Mouse (Mus musculus): ENCODE results near the gene Fam187a. TPM values are rescaled to one million over a fixed set of nuclear protein-coding genes. Genes with fewer than 3 reads are reported as not detected.

The Fam187a gene
- polyA plus RNA-seq, 1 experiment from 2014 or later, result not detected

DNA sequence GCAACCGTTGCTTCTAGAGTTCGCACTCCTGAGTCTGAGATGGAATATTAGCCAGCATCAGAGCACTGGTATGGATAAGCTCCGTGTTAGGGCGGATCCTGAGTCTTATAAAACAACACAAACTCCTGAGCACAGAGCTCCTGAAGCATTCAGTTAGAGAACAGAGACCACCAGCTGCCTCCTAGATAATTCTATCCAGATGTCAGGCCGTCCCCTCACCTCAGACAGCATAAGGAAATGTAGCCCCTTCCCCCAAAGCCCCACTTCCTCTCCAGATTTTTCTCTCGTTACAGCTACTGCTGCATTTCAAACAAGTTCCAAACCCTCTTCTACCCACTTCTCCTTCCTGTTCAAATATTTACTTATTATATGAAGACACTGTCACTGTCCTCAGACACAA, 29.0 kb upstream of the Fam187a start:
- no peaks in the 10 kb centered on the region for H3K27me3 ChIP-seq (ENCODE audit: control insufficient read depth, insufficient read depth, low read length)
- ATAC-seq (replicated peaks; ENCODE audit: low FRiP score) (no peak), DNase-seq (ENCODE audit: low spot score) (no peak)
- no peaks in the 10 kb centered on the region for H3K9me3 ChIP-seq (ENCODE audit: control insufficient read depth, low read length)
- peaks cover 11% of the 10 kb centered on the region; the same call in 1 of the 2 replicates for H3K36me3 ChIP-seq (ENCODE audit: control insufficient read depth, insufficient read depth, low read length)
- no peak overlapping the region for H3K4me2 ChIP-seq (ENCODE audit: low read depth, low read length, severe bottlenecking)
- H3K9ac ChIP-seq (ENCODE audit: low read length), result no peak overlapping the region
- H3K27ac ChIP-seq (ENCODE audit: low read depth, low read length), result no peak overlapping the region
- H3K4me1 ChIP-seq (replicated peaks; ENCODE audit: control insufficient read depth, insufficient read depth, low read length), result no peaks in the 10 kb centered on the region
- WGBS, result 78% methylated on average over 6 of the region's 6 CpGs
- no peak overlapping the region for H3K4me3 ChIP-seq (ENCODE audit: low read depth, low read length)

GRCm38 (mm10) chr11:102858951-102859350, 26.0 kb upstream of the Fam187a start:
- no peak for ATAC-seq (replicated peaks; ENCODE audit: low FRiP score)
- 92% methylated on average over 11 of the region's 11 CpGs for WGBS

GRCm38 (mm10) chr11:102859933-102860332, 25.0 kb upstream of the Fam187a start:
- H3K36me3 ChIP-seq (ENCODE audit: control insufficient read depth, insufficient read depth, low read length), result peaks cover 11% of the 10 kb centered on the region
- H3K9ac ChIP-seq (ENCODE audit: low read length), result no peak overlapping the region
- no peak for ATAC-seq (replicated peaks; ENCODE audit: low FRiP score)
- no peaks in the 10 kb centered on the region for H3K27me3 ChIP-seq (ENCODE audit: control insufficient read depth, insufficient read depth, low read length)
- no peaks in the 10 kb centered on the region for H3K9me3 ChIP-seq (ENCODE audit: control insufficient read depth, low read length)
- no peak overlapping the region for H3K27ac ChIP-seq (ENCODE audit: low read depth, low read length)
- no peak for DNase-seq (ENCODE audit: low spot score)
- no peaks in the 10 kb centered on the region for H3K4me1 ChIP-seq (replicated peaks; ENCODE audit: control insufficient read depth, insufficient read depth, low read length)
- H3K4me3 ChIP-seq (ENCODE audit: low read depth, low read length), result no peak overlapping the region
- WGBS, result 90% methylated on average over 8 of the region's 8 CpGs
- no peak overlapping the region for H3K4me2 ChIP-seq (ENCODE audit: low read depth, low read length, severe bottlenecking)

More at GRCm38 (mm10) chr11:102858951-102859350, 26.0 kb upstream of the Fam187a start:
- no peak overlapping the region for H3K27ac ChIP-seq (ENCODE audit: low read depth, low read length)
- H3K4me3 ChIP-seq (ENCODE audit: low read depth, low read length), result no peak overlapping the region
- H3K4me2 ChIP-seq (ENCODE audit: low read depth, low read length, severe bottlenecking), result no peak overlapping the region
- H3K9ac ChIP-seq (ENCODE audit: low read length), result no peak overlapping the region
- H3K27me3 ChIP-seq (ENCODE audit: control insufficient read depth, insufficient read depth, low read length), result no peaks in the 10 kb centered on the region
- H3K36me3 ChIP-seq (ENCODE audit: control insufficient read depth, insufficient read depth, low read length), result peaks cover 12% of the 10 kb centered on the region
- no peak for DNase-seq (ENCODE audit: low spot score)
- no peaks in the 10 kb centered on the region for H3K9me3 ChIP-seq (ENCODE audit: control insufficient read depth, low read length)
- H3K4me1 ChIP-seq (replicated peaks; ENCODE audit: control insufficient read depth, insufficient read depth, low read length), result no peaks in the 10 kb centered on the region

- WGBS, result 55% methylated on average over 4 of the region's 4 CpGs
- no peak overlapping the region for H3K4me3 ChIP-seq (ENCODE audit: low read depth, low read length)
- H3K9ac ChIP-seq (ENCODE audit: low read length), result no peak overlapping the region
- peaks cover 8% of the 10 kb centered on the region for H3K36me3 ChIP-seq (ENCODE audit: control insufficient read depth, insufficient read depth, low read length)
- no peaks in the 10 kb centered on the region for H3K27me3 ChIP-seq (ENCODE audit: control insufficient read depth, insufficient read depth, low read length)
- no peak overlapping the region for H3K27ac ChIP-seq (ENCODE audit: low read depth, low read length)
- ATAC-seq (replicated peaks; ENCODE audit: low FRiP score), result no peak
- H3K9me3 ChIP-seq (ENCODE audit: control insufficient read depth, low read length), result no peaks in the 10 kb centered on the region
- no peaks in the 10 kb centered on the region for H3K4me1 ChIP-seq (replicated peaks; ENCODE audit: control insufficient read depth, insufficient read depth, low read length)
- DNase-seq (ENCODE audit: low spot score), result peak; percentile 77
- H3K4me2 ChIP-seq (ENCODE audit: low read depth, low read length, severe bottlenecking), result no peak overlapping the region
Observed at GRCm38 (mm10) chr11:102864272-102864671, 20.7 kb upstream of the Fam187a start.

- Histone ChIP-seq H3K4me2 (ENCODE audit: low read depth, low read length, severe bottlenecking) (no peak overlapping the region), H3K4me1 (replicated peaks; ENCODE audit: control insufficient read depth, insufficient read depth, low read length) (peaks cover 6% of the 10 kb centered on the region), H3K4me3 (ENCODE audit: low read depth, low read length) (no peak overlapping the region), H3K9me3 (ENCODE audit: control insufficient read depth, low read length) (no peaks in the 10 kb centered on the region), H3K36me3 (ENCODE audit: control insufficient read depth, insufficient read depth, low read length) (peaks cover 2% of the 10 kb centered on the region), H3K27me3 (ENCODE audit: control insufficient read depth, insufficient read depth, low read length) (no peaks in the 10 kb centered on the region), H3K9ac (ENCODE audit: low read length) (no peak overlapping the region), H3K27ac (ENCODE audit: low read depth, low read length) (no peak overlapping the region)
- 88% methylated on average over 7 of the region's 7 CpGs for WGBS
- DNase-seq (ENCODE audit: low spot score), result no peak
- no peak for ATAC-seq (replicated peaks; ENCODE audit: low FRiP score)
Observed at GRCm38 (mm10) chr11:102874801-102875334, 10.1 kb upstream of the Fam187a start.

DNA sequence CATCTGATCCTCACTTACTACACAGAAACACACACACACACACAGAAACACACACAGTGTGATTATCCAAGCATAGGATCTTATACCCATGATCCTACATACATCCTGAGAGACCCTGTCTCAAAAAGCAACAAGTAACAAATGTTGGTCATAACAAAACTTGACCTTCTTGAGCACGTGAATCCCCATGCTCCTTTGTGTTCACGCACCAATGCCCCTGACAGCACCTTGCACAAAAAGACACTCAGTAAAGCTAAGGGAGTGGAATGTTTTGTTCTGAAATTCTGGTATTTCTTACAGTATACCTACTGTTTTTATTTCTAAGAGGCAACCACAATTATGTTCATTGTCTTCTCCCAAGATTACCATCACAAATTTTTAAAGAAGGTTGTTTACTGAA, 5.4 kb upstream of the Fam187a start:
- DNase-seq (ENCODE audit: low spot score), result no peak
- 71% methylated on average over 2 of the region's 2 CpGs for WGBS

DNA sequence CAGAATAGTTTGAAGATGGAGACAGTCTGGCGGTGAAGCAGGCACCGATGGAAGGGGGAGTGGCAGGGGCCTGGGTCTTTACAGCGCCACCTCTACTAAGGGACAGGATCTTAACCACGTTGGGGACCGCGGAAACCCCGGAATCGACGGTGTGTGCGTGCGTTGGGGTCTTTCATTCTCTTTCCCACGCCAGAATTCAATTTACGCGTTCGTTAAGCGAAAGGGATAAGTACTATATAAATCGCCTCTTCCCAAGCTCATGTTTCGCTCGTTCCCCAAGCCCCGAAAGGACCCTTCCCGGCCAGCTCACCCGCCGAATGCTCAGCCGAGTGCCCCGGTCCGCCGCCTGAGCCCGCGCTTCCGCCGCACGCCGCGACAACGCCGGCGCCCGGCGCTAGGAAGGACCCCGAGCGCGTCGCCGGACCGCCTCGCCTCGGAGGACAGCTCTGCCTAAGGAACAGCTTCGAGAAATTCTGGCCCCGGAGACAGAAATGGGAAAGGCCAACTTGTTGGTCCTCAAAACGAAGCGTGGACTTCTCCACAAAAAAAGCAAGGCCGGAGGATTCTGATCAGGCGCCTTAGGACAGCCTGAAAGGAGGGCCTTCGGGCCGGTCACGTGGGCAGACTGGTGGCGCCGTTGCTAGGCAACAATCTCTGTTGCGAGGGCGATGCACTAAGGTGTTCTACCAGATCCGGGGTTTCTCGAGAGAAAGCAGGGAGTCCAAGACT, 4.2 kb upstream of the Fam187a start, which contains the start of the genes Eftud2 and Ccdc103:
Gene Eftud2 (minus strand): TSS at position 401 of the 729 bp plus-strand sequence.
Gene Ccdc103 (plus strand): TSS at position 620 of the 729 bp plus-strand sequence.
- H3K9ac ChIP-seq (ENCODE audit: low read length), result peak within 1 kb of the TSS; percentile 88
- H3K4me2 ChIP-seq (ENCODE audit: low read depth, low read length, severe bottlenecking), result peak within 1 kb of the TSS; percentile 88
- under 1% methylated on average over 62 of the region's 62 CpGs for WGBS
- H3K27ac ChIP-seq (ENCODE audit: low read depth, low read length), result peak within 1 kb of the TSS; percentile 79
- no peaks in the 10 kb centered on the region for H3K9me3 ChIP-seq (ENCODE audit: control insufficient read depth, low read length)
- peaks cover 2% of the 10 kb centered on the region; the same call in 1 of the 2 replicates for H3K36me3 ChIP-seq (ENCODE audit: control insufficient read depth, insufficient read depth, low read length)
- H3K27me3 ChIP-seq (ENCODE audit: control insufficient read depth, insufficient read depth, low read length), result no peaks in the 10 kb centered on the region
- DNase-seq (ENCODE audit: low spot score) (peak; percentile 93), ATAC-seq (replicated peaks; ENCODE audit: low FRiP score) (peak; percentile 92)
- H3K4me1 ChIP-seq (replicated peaks; ENCODE audit: control insufficient read depth, insufficient read depth, low read length), result peaks cover 12% of the 10 kb centered on the region
- peak within 1 kb of the TSS; percentile 80 for H3K4me3 ChIP-seq (ENCODE audit: low read depth, low read length)

More for the DNA sequence above, 5.4 kb upstream of the Fam187a start:
- Histone ChIP-seq H3K4me2 (ENCODE audit: low read depth, low read length, severe bottlenecking) (peak overlapping the region; percentile 88), H3K9me3 (ENCODE audit: control insufficient read depth, low read length) (no peaks in the 10 kb centered on the region), H3K36me3 (ENCODE audit: control insufficient read depth, insufficient read depth, low read length) (peaks cover 2% of the 10 kb centered on the region), H3K27ac (ENCODE audit: low read depth, low read length) (no peak overlapping the region), H3K27me3 (ENCODE audit: control insufficient read depth, insufficient read depth, low read length) (no peaks in the 10 kb centered on the region), H3K4me1 (replicated peaks; ENCODE audit: control insufficient read depth, insufficient read depth, low read length) (peaks cover 12% of the 10 kb centered on the region), H3K9ac (ENCODE audit: low read length) (no peak overlapping the region; the same call in 1 of the 2 replicates), H3K4me3 (ENCODE audit: low read depth, low read length) (peak overlapping the region; percentile 80)
- no peak for ATAC-seq (replicated peaks; ENCODE audit: low FRiP score)

GRCm38 (mm10) chr11:102881314-102882198, 3.4 kb upstream of the Fam187a start:
- ATAC-seq (replicated peaks; ENCODE audit: low FRiP score) (no peak; the same call in 1 of the 2 replicates), DNase-seq (ENCODE audit: low spot score) (no peak)
- Histone ChIP-seq H3K9me3 (ENCODE audit: control insufficient read depth, low read length) (no peaks in the 10 kb centered on the region), H3K27ac (ENCODE audit: low read depth, low read length) (peak overlapping the region; percentile 79; the same call in 1 of the 2 replicates), H3K4me1 (replicated peaks; ENCODE audit: control insufficient read depth, insufficient read depth, low read length) (peaks cover 12% of the 10 kb centered on the region), H3K27me3 (ENCODE audit: control insufficient read depth, insufficient read depth, low read length) (no peaks in the 10 kb centered on the region), H3K4me2 (ENCODE audit: low read depth, low read length, severe bottlenecking) (peak overlapping the region; percentile 88), H3K9ac (ENCODE audit: low read length) (peak overlapping the region; percentile 88), H3K36me3 (ENCODE audit: control insufficient read depth, insufficient read depth, low read length) (peaks cover 2% of the 10 kb centered on the region; the same call in 1 of the 2 replicates), H3K4me3 (ENCODE audit: low read depth, low read length) (peak overlapping the region; percentile 80)
- WGBS, result 17% methylated on average over 13 of the region's 13 CpGs
